Mouse (Mus musculus) v-Abl transformed pro-B cells (cell line): ENCODE results near the gene Cntd1.

ENCODE experiments used
- in situ Hi-C, 2 experiments: fragments of 400-800 bp; cut with MboI; formaldehyde crosslinking; loops; one replicate each; pipeline ENCODE4 v1.15.1; 2025; ENCODE audit not compliant: unreplicated experiment in 2 of 2

The Cntd1 gene

DNA sequence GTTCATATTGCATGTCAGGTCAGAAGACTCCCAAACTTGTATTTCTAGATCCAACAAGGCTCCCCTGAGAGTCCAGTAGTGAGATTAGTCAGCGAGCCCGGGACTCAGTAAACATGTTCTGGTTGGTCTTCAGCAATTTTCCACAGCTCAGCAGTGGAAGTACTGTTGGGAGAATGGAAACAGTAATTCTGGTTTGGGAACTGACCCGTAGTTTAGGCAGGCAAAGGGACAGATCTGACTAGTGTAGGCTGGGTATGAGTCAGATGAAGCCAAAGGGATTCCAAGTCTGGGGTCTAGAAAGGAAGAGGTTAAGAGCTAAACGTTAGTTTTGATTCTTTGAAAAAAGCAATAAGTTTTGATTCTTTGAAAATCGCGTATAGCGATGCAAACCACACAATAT, 25.9 kb upstream of the Cntd1 start:
- in situ Hi-C loops, result loop anchor here in 1 of 2 experiments (5.0 kb wide), 1 partner anchor 41 kb away; no protein-coding TSS in a partner anchor

DNA sequence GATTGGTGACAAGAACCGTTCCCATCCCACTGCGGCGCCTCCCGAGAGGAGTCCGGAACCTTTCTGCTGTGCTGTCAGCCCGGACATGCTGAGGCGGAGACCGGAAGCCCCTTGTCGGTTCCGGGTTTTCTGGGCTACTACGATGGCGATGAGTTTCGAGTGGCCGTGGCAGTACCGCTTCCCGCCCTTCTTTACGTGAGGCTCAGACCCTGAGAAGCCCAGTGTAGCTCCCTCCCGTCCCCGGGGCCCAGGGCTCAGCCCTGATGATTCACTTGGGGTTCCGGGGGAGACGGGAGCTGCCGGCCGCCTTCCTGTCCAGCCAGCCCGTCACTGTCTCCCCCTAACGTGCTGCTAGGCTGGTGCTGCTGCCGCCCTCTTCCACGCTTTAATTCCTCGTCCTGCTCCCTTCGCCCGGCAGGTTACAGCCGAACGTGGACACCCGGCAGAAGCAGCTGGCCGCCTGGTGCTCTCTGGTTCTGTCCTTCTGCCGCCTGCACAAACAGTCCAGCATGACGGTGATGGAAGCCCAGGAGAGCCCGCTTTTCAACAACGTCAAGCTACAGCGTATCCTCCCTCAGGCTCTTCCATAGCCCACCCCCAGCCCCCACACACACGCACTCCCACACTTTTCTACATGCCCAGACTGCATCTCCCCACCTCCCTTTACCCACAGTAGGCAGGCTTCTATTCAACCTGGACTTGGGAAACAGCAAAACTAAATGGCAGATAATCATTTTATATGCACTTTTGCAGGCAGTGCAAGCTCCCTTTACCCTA, 25.0 kb upstream of the Cntd1 start, which contains the start of gene Vps25:
Gene Vps25, plus strand, starts transcription at position 95 of the 777 bp plus-strand sequence.
- in situ Hi-C loops, result loop anchor here in 1 of 2 experiments (5.0 kb wide), 1 partner anchor 42 kb away; no protein-coding TSS in a partner anchor

GRCm38 (mm10) chr11:101255826-101256775, 22.7 kb upstream of the Cntd1 start:
- in situ Hi-C loops, result no loop called here

DNA sequence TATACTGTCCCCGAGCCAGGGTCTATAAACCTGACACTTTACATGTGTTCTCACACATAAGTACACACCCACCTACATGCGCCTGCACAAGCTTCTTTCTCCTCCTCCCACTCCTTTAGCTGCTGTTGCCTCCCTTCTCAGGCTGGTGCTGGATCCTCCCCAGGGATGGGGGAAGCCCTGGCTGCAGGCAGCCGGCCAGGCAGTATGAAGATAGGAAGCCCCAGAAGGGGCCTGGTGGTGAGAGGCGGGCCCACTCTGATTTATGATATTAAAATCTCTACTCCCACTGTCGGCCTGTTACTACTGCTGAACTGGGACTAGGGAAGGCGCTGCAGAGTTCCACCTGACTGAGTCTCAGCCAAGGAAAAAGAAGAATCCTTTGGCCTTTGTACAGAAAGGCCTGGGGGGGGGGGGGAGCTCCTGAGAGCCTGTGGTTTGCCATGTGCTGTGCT, 19.5 kb upstream of the Cntd1 start:
- in situ Hi-C loops, result no loop called here

GRCm38 (mm10) chr11:101259948-101260825, 18.6 kb upstream of the Cntd1 start, which contains the start of gene Wnk4:
Gene Wnk4, plus strand, starts transcription at chr11:101260567.
- in situ Hi-C loops, result no loop called here

DNA sequence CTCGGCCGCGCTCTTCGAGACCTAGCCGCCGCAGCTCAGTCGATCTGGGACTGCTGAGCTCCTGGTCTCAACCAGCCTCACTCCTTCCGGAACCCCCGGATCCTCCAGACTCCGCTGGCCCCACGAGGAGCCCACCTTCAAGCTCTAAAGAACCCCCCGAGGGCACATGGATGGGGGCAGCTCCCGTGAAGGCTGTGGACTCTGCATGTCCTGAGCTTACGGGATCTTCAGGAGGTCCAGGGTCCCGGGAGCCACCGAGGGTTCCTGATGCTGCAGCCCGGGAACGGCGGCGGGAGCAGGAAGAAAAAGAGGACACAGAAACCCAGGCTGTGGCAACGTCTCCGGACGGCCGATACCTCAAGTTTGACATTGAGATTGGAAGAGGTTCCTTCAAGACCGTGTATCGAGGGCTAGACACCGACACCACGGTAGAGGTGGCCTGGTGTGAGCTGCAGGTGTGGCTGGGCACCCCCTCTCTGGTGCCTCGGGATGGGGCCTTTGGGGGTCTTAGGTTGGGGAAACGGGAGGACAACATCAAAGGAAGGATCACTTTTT, 17.9 kb upstream of the Cntd1 start:
- in situ Hi-C loops, result no loop called here

DNA sequence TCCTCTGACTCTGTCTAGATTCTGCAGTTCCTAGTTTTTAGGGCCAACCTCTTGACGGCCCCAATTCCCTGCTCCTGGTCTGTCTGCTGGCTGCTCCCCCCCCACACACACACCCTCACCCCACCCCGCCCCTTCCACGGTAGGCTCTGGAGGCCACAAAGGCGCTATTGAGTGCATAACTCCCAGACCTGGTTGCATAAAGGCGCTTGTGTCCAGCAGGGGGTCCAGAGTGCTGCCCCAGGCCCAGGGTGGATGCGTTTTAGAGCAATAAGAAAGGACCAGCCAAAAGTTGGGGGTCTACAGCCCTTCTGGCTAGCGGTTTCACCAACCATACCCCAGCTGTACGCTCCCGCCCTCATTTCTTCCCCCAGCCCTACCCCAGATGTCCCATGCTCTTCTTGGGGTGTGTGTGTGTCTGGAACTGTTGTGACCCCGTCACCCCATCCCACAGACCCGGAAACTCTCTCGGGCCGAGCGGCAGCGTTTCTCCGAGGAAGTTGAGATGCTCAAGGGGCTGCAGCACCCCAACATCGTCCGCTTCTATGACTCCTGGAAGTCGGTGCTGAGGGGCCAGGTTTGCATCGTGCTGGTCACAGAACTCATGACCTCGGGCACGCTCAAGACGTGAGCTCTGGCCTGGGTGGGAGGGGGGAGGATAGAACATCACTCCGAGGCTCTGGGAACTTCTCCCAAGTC, 16.4 kb upstream of the Cntd1 start:
- in situ Hi-C loops, result no loop called here

GRCm38 (mm10) chr11:101263138-101263988, 15.4 kb upstream of the Cntd1 start:
- in situ Hi-C loops, result no loop called here

DNA sequence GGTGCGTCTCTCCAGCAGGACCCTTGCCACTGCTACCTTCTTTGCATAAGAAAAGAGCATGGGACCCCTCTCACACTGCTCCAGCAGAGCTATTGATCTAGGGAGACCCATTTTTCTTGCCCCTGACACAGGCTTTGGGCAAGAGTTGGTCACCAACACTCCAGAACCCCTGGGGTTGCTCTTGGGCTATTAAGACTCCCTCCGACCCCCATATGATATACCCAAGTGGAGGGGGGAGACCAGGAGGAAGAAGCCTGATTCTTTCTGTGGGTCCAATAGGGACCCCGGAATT, 14.9 kb upstream of the Cntd1 start:
- in situ Hi-C loops, result no loop called here

DNA sequence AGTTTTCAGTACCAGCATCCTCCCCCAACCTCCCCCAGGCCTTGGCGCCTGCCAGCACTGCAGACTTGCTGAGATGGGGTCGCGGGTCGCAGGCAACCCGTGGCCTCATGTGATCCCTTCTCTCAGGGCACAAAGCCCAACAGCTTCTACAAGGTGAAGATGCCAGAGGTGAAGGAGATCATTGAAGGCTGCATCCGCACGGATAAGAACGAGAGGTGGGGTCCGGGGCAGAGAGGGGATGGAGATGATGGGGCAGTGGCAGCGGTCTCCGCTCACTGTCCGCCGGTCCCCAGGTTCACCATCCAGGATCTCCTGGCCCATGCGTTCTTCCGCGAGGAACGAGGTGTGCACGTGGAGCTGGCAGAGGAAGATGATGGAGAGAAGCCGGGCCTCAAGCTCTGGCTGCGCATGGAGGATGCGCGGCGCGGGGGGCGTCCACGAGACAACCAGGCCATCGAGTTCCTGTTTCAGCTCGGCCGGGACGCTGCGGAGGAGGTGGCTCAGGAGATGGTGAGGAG, 13.8 kb upstream of the Cntd1 start:
- in situ Hi-C loops, result no loop called here

DNA sequence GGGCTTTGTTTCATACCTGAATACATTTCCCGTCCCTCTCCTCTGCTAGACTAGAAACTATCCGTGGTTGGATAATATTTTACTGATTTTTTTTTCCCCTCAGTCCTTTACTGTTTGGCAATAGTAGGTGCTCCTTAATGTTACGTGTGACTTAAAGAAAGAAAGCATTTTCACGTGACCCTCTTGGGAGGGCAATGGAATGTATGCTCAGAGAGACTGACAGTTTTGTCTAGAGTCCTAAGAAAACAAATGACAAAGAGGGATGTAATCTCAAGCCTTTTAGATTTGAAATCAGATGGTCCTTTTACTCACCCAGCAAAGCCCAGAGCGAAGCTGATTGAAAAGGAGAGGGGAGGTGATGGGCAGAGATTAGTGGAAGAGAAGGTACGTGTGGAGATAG, 12.9 kb upstream of the Cntd1 start:
- in situ Hi-C loops, result no loop called here

- in situ Hi-C loops, result no loop called here
These were observed 9.2 kb upstream of the Cntd1 start for GRCm38 (mm10) chr11:101269577-101270116.

DNA sequence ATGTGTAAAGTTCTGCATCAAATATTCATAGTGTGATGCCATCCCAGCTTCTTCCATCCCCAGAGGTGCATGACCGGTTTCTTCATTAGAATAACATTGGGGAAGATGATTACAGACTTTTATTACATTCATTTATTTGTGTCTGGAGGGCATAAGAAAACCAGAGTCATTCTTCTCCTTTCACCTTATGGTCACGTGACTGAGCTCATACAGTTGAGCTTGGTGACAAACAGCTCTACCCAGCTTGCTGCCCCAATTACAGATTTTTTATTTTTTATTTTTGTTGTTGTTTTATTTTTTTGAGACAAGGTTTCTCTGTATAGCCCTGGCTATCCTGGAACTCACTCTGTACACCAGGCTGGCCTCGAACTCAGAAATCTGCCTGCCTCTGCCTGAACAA, 6.4 kb upstream of the Cntd1 start:
- in situ Hi-C loops, result no loop called here

DNA sequence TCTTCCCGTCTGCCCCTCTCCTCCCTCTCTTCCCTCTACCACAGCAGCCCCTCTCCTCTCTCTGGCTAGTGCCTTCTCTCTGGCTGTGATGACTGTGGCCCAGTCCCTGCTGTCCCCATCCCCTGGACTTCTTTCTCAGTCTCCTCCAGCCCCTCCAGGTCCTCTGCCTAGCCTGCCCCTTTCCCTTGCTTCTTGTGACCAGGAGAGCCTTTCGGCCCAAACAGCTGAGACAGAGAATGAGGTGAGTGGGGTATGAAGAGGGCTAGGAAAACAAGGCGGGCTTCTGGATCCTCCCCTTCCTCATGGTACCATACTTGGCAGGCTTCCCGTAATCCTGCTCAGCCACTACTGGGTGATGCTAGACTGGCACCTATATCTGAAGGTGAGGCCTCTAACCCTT, 3.5 kb upstream of the Cntd1 start:
- in situ Hi-C loops, result no loop called here

DNA sequence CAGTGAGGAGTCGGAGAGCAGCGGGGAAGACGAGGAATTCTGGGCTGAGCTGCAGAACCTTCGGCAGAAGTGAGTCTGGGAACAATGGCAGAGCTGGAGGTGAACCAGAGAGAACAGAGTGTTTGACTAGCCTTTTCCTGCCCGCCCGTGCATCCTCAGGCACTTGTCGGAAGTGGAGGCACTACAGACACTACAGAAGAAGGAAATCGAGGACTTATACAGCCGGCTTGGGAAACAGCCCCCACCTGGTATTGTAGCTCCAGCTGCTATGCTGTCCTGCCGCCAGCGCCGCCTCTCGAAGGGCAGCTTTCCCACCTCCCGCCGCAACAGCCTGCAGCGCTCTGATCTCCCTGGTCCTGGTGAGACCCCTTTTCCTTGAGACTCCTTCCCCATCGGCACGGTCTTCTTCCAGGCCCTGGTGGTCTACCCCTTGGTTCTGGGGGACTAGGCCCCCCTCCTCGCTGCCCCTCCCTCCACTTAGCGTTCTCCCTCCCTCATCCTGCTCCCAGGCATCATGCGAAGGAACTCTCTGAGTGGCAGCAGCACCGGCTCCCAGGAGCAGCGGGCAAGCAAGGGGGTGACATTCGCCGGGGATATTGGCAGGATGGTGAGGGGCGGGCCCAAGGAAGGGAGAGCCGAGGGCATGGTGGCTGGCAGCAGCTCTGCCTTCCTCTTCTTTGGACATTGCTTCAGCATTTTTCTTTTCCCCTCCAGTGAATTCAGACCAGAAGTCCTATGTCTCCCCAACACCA, 2.3 kb upstream of the Cntd1 start:
- in situ Hi-C loops, result no loop called here

DNA sequence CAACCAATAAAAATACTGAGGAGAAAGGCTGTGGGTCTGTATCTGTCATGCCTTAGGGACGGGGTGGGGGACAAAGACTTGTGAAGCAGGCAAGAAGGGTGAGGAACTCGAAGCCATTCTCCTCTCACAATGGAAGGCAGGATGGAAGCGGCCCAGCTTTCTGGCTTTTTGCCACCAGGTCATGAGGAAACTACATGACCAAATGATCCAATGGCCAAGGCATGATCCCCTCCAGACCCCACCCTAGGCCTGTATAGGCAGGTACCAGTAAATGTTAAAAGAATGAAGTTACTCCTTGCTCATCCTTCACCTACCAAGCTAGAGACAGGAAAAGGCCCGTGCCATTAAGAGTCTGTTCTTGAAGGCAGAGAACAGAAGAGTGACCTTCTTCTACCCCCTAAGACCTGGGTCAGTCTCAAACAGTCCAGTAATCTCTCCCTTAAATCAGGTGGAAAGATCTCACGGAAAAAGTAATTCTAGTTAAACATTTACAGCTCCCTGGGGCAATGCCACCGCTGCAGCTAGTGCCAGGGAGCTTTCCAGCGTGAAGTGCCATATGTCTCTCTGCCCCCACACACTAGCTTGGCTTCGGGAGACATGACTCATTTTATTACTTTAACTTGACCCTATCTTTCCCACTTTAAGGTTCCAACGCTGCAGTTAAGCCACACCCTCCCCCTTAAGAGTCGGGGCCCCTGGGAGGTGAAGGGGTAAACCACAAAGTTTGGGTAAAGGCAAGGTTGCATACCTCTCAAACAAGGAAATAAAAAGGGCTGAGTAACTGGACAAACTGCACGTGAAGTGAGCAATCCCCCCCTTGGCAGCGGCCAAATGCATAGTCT, 1.2 kb upstream of the Cntd1 start:
- in situ Hi-C loops, result no loop called here

- in situ Hi-C loops, result no loop called here
These were observed 369 bp downstream of the Cntd1 start for GRCm38 (mm10) chr11:101279193-101279569.
